Mouse (Mus musculus) lung, postnatal 36 days (tissue): Measurements from ENCODE around the gene Lacc1.
A peak's percentile ranks its signal among the peaks of the same experiment; 100 is the strongest.
"Not testable (repeated sequence)": the region's sequence is repeated elsewhere in the genome, so short reads cannot be mapped to it uniquely, and the experiment has no call there.

Experiments used
- DNase-seq: peaks from one replicate; pipeline ENCODE4 v3.0.0; 2022; ENCODE audit warnings: mixed read lengths

Gene Lacc1

DNA sequence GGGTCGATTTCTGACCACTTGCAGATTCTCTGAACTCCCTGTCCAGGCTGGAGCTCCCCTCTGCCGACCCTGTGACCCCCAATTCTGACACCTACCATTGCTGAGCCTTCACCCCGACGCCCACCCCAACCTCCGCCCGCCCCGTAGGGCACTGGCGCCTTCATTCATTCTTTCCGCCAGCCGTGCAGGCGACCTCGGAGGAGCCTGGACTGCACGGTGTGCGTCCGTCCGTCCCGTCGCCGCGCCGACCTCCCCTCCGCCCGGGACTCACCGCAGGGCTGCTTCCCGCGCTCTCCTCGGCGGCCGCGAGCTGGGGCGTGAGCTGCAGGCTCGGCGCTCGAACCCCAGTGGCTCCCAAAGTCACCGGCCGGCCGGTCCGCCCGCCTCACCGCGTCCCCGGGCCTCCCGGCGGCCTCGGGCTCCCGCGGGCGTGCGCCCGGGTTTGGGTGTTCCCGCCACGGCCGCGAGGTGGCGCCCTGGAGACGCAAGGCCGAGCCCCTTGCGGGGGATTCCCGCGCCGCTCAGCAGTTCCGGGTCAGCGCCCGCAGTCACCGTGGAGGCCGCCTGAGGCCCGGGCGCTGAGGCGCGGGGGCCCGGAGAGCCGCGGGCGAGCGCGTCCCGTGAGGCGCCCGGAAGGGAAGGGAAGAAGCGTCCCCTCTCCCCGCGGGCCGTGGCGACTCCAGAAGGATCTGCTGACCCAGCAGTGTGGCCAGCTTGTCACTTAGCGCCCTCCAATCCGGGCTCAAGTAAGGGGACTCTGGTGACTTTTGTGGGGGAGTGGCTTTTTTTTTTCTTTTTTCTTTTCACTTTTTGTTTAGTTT, at the start of gene Lacc1, which contains the start of gene Ccdc122:
Gene Lacc1, minus strand, starts transcription at position 679 of the 821 bp plus-strand sequence.
Gene Ccdc122, plus strand, starts transcription at position 547 of the 821 bp plus-strand sequence.
- peak; percentile 83 for DNase-seq

DNA sequence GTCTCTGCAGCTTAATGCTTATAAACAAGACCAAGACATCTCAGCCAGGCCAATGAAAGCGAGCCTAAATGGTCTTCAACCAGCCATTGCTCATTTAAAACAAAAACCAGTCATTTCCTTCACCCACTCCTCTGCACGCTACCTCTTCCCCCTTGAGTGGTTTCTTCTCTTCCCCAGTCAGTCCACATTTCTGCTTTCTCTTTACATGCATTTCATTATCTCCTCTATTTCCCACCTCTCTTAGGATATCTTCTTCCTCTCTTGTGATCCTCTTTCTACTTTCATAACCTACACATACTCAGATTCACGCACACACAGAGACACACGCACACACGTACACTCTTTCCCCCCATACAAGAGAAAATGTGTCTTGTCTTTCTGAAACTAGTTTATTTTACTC, 44.5 kb upstream of the Lacc1 start:
- DNase-seq: no peak

DNA sequence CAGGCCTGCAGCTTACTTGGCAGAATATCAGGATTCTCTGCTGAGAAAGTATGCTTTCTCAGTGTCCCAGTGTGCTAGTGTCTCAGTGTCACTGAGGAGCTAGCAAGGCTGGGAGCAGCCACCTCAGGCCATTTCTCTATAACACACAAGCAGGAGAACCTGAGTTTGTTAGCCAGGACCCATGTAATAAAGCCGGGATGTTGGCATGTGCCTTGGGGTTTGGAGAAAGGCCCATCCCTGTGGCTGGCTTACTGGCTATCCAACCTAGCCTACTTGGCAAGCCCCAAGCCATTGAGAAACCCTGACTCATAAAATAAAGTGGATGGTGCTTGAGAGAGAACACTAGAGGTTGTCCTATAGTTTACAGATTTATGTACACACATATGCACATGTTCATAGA, 32.7 kb upstream of the Lacc1 start:
- DNase-seq: peak; percentile 14

DNA sequence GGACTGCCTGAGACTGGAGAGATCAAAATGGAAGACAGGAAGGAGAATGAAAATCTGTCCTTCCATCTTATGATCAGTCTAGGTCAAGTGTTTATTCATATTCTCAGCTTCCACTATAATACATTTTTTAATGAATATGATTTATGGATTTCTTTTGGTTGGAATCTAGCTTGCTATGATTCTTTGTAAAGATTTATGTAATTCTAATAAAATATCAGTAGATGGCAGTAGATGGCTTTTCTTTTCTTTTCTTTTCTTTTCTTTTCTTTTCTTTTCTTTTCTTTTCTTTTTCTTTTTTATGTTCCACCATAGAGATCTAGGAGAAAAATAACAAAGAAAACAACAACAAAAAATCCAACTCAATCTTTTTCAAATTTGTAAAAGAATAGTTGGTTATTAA, 16.6 kb upstream of the Lacc1 start:
- no peak for DNase-seq

DNA sequence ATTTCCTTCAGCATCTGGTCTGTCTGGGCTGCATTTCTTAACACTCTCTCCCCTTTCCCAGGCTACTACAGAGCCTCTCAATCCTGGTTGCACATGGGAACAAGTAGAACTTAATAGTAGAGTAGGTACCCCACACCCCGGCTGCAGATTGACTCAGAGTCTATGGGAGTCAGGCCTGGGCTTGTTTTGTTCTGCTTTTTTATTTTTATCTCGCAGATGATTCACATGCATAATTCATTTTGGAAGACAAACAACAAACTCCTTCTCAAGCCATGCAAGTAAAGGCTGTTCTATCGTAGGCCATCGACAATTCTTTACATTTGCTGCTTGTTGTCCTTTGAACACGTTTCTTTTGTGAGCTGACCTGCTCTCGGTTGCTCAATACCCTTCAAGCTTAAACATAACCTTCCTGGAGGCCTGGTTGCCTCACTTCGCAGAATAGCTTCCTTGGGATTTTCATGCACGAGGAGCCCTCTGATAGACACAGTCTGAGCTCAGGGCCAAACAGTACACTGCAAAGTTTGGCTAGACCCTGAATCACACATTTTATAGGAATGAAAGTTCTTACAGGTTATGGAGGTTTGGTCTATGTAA, 1.2 kb upstream of the Lacc1 start:
- peak; percentile 26 for DNase-seq

DNA sequence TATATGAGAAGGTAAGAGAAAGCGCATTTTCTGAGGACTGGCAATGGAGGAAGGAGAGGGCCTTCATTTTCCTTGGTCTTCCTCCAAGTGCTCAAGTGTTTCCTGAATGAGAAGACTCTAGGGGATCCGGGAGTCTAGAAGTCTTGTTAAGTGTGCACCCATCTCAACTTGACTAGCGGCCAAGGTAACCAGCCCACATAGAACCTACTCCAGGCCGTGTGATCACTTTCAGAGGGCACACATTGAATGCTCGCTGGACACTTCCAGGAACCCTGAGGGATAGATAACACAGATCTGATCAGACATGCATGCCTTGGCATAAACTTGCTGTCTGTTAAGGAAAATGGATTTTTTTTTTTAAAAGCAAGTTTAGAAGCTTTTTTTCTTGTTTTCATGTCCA, 626 bp upstream of the Lacc1 start:
- DNase-seq: no peak

DNA sequence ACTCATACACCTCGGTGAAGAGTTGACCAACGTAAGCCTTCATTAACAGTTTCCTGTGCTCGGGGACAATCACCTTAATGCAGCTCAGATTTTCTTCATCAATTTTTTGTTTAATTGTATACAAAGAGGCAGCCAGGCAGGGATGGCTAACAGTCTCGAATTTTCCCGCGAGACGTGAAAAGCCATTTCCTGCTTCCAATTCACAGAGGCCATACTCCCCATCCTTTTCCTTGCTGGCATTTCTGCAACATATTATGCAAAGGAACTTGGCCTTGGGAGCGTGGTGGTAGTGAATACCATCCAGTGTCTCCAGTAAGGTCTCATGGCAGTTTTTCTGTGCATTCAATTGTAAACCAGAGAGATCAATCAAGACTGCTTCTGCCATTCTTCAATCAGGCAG, 1.7 kb downstream of the Lacc1 start:
- no peak for DNase-seq

DNA sequence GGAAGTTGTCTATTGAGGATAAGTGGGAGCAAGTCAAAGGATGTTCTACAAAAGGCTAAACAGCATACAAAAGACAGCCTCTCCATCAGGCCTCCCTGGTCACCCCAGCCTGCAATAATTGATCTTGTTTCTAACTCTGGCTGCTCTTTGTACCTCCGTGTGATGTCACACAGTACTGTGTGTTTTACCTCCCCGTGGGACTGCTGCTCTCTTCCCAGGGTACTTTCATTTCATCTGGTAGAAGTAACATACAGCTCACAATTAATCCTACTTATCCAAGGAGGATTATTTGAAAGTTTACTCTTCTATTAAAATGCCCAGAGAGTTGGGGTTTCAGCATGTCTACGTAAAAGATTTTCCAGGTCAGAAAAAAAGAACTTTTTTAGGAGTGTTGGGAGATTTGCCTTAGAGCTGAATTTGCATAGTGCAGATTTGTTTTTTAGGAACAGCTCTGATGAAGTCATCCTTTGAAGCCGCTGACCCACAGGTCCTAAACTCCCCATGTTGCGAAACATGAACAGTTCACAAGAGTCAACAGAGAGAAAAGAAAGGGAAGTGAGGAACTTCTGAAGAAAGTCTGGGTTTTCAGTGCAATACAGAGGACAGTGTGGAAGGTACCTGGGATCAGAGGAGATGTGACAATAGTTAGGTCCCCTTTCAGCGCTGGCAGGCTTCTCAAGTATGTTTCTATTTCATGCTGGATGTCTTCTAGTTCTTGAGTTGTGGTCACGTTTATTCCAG, 2.4 kb downstream of the Lacc1 start:
- DNase-seq: peak; percentile 62

DNA sequence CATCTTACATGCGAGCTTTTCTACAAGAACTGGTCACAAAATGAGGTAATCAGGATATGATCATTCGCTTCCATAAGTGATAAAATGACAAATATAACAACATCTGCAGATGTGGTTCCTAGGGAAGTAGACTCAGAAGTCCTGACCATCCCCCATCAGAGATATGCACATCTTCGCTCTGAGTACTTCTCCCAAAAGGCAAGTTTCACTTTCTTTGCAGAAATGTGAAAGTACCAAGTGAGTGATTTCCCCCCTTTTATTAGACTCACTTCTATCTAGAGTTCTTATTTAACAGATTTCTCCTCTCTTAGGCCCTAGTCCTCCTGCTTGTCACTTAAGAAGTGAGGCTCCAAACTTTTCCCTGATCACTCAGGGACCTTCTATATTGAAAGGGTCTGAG, 3.3 kb downstream of the Lacc1 start:
- no peak for DNase-seq

DNA sequence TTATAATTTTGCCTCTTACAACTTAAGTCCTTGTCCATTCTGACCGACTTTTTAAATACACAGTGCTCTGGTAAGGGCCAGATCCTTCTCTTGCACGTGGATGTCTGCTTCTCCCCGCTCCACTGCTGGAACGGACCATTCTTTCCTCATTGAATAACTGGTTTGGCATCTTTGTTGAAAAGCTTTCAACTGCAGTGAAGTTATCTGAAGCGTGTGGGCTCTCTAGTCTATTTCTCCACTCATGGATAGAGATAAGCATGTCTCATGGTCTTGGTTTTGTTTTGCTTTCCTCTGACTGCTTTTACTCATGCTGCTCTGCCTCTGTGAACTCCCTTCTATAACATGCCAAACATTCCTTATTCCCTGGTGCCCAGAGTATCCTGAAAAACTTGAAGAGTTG, 4.3 kb downstream of the Lacc1 start:
- DNase-seq: peak; percentile 51

DNA sequence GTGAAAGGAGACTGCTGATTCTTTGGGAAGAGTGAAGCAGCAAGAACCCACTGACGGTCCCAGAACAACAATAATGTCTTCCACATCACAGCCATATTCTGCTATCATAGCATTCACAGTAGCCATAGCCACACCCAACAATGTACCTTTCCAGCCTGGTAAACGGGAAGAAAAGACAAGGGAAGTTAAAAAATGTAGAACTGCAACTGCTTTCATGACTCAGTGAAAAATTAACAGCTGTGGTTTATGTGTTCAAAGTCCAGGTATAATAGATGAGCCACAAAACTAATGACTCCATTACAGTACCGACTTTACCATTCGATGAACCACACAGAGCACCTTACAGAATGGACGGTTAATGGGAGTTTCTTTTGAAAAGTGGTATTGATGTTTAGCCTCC, 5.9 kb downstream of the Lacc1 start:
- DNase-seq: no peak

DNA sequence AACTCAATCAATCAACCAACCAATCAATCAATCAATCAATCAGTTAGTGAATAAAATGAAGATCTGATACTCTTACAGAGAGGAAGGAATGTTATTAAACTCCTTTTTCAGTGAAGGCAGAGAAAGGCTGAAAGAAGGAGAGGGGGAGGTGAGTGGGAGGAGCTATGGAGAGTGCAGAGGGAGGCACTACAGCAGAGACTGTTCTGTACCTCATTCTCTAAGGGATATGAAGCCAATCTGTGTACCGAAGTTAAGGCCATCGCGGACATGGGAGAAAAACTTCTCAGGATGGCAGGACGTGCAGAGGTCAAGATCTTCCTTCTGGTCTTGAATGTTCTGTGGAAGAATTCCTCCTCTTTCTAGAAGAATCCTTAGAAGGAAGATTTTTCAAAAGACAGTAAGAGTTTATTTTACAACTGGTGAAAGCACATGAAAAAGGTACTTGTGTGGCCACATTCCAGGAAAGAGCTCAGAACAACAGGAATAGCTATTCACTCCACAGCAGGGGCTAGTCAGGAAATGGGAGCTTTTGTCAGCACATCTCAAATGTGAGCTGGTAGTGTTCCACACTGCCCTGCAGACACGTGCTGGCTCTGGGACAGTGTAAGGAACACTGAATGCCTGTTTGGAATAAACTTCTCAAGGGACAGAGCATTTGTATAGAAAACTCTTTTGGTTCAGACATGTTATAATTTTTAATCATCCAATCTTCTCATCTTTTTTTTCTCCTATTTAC, 7.2 kb downstream of the Lacc1 start:
- no peak for DNase-seq

DNA sequence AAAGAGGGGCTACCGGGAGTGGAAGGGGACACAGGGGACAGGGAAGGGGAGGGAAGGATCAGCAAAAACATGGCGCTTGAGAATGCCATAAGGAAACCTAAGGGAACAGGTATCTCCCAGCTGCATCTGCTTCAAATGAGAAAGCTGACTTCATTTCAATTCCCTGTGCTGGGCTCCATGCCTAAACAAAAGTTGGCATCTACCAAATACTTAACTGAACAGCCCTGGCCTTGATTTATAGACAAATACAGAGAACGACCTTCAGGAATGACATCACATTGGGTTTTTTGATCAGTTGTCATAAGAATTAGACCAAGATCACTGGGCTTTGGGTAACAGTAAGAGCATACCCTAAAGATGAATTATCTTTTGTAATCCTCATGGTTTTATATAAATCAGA, 12.2 kb downstream of the Lacc1 start:
- DNase-seq: no peak

DNA sequence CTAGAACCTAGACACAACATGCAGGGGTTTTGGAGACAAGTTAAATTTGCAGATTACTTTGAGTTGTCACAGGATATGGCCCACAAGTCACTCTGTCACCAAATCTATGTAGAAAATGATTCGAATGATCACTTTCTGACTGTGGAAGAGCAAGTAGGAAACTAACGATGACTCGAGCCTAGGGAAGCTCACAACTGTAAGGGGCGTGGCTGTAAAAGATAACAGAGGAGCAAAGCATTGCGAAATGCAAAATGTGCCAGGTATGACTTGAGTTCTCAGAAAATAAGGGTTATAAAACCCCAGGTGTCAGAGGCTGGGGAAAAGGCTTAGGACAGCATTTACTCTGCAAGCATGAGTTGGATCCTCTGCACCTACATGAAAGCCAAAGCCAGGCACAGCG, 19.5 kb downstream of the Lacc1 start:
- DNase-seq: no peak

DNA sequence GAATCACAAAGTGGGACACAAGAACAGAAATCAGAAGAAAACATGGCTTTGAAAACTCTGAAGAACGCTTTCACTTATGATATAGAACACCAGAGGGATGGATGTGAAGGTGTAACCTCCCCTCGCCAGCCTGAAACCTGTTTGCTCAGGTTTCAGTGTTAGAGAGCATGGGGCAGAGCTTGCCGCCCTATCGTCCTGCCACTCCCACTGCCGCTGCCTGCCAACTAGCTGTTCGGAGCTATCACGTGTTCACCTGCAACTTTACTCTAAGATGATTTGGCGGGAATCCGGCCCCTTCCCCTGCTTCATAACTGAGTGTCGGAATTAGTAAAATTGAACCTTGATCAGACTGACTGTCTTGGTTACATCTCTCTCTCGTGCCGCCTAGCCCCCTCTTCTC, 19.9 kb downstream of the Lacc1 start:
- peak; percentile 29 for DNase-seq

DNA sequence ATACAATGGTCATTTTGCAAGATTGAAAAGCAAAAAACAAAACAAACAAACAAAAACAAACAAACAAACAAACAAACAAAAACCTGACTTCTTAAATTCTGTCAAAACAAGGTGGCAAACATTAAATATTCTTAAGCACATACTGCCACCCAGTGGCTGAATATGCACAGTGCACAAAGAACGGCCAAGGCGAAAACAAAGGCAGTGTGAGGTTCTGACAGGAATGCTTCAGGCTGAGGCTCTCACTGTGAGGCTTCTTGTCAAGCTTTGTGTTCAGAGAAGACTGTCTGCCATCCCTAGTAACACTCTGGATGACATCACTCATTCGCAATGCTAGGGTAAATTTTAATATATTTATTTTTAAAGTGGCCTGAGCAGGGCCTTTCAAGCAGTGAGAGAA, 24.9 kb downstream of the Lacc1 start:
- DNase-seq: peak; percentile 84

DNA sequence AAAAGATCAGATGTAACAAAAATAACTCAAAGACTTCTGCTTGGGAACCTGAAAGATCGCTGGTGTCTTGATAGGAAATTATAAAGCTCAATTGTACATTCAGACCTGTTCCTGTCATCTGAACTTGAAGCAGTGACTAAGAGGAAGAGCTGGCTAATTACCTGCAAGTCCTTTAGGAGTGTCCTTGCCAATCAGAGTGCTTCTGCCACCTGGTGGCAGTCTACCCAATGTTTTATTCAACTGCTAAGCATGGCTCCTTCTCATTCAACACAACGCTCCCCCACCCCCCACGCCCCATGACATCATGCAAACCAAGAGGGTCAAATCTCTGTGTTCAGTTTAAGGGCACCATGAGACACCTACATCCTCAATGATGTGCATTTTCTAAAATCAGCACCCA, 28.5 kb downstream of the Lacc1 start:
- DNase-seq: peak; percentile 94

DNA sequence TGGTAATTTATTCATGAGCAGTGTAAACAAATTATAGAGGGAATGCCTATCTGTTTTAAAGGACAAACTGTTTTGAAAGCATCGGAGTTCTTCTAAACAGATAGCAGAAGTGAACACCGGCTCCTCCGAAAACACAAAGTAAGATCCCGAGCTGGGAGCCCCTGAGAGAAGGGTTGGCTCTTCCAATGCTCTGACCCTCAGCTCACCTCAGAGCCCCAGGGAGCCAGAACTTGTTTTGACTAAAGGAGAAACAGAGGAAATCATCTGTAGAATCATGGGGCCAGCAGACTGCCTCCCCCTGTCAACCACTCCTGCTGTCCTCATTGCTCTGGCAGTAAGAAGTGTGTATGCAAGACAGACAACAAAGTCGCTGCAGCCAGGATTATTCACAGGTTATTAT, 31.1 kb downstream of the Lacc1 start:
- DNase-seq: no peak

DNA sequence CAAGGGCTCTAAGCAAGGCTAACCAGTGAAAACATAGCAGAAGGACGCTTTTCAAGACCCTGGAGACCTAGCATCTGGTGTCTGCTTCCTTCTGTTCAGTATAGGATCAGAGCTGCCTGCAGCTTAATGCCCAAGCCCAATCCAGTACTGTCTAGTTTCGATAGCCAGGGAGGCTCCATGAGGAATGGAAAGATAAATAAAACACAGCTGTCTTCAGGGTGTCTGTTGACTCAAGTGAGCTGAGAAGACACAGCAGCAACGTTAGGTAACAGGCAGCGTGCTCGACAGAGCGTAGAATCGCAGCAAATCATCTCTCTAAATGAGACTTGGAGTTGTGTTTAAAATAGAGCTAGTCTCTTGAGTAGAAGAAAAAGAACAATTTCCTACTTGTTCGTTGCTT, 32.0 kb downstream of the Lacc1 start:
- peak; percentile 21 for DNase-seq

DNA sequence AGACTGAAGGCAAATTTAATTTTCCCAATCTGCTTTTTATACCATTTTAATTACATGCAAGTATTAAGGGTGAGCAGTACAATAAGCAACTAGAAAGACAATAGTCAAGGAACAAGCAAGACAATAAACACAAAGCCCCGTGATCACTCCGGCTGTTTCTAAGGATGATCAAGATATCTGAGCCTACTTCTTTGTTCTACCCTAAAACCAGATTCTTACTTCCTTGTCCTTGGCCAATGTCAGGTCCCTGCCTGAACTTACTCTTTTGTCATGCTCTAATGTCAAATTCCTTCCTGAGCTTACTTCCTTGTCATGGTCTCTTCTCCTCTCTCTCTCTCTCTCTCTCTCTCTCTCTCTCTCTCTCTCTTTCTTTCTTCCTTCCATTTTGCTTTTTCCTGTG, 46.4 kb downstream of the Lacc1 start:
- not testable (repeated sequence) for DNase-seq

DNA sequence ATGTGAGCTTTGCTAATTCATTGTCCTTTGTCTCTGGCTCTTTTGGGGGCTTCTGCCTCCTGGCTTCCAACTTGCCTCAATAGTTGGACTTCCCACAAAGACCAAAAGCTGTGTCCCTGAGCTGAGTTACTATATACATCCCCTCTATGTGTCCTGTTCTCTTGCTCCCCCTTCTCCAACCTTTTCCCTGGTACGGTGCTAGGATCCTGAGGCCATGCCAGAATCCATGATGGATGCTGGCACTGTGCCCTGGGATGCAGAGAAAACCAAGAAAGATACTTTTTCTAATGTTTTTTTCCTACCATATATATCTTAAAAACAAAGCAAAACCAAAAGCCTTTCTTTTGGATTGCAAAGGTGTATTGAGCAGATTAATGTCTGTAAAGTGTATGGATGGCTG, 54.9 kb downstream of the Lacc1 start:
- DNase-seq: no peak

DNA sequence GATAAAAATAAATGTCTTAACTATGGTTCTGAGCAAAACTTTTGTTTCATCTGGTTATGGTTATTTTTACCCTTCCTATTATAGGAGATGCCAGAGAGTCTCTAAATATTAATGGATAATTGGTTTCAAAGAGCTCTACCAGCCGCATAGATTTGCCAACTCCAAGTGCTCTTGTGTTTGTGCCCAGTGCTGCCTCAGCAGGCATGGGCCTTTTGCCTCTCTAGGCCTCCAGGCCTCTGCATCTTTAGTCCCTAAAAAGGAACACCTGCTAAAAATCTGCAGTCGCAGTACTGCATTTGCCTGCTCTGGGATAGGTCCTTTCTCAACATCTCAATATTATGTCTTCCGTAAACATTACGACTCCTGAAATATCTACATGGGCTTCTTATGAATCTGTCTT, 55.5 kb downstream of the Lacc1 start:
- no peak for DNase-seq

DNA sequence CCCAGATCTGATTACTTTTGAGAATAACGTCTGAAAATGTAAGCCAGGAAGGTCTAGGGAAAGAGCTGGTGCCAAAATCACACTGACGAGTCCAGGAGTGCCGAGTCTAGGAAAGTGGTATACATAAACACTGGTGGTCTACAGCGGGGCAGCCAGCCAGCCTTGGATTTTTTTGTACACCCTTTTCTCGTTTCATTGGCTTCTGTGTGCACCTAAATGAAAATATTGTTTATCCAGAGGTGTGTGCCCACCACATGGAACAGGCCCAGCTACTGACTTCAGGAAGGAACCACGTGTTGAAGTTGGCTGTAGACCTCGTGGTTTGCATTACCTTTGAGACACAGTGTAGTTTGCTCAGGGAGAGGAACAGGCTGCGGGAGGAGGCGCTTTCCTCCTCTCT, 57.1 kb downstream of the Lacc1 start:
- no peak for DNase-seq
